Mouse (Mus musculus): ENCODE measurements around the gene Wdr35. TPM values are rescaled to one million over a fixed set of nuclear protein-coding genes. Genes with fewer than 3 reads are reported as not detected.
A peak's percentile ranks its signal among the peaks of the same experiment; 100 is the strongest.

Gene Wdr35
- polyA plus RNA-seq, 1 experiment from 2014 or later: 12.0 TPM

DNA sequence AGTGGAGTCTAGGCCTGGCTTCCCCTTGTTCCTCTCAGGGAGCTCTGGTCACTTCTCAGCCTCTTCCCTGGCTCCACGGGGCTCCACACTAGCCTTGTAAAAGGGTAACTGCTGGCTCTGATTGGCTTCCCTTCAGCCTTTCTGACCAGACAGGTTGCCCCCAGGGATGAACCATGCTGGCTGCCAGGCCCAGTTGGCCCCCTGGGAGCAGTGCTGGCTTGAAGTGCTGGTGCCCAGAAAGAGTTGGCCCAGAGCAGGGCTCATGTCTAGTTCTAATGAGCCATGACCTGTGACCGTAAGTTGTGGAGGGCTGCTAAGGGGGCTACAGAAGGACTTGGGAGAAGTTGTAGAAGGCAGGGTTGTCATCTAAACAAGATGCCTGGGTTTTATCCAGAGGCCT is 80.3 kb downstream of the Wdr35 start:
- Histone ChIP-seq H3K4me2 (no peak overlapping the region), H3K9ac (no peak overlapping the region), H3K4me1 (replicated peaks) (peaks cover 4% of the 10 kb centered on the region; the same call in 1 of the 2 replicates), H3K27me3 (peaks cover 7% of the 10 kb centered on the region; the same call in 1 of the 2 replicates), H3K9me3 (replicated peaks) (no peaks in the 10 kb centered on the region), H3K36me3 (no peaks in the 10 kb centered on the region), H3K27ac (no peak overlapping the region), H3K4me3 (no peak overlapping the region)
- WGBS: 75% methylated on average over 2 of the region's 2 CpGs
- ATAC-seq (replicated peaks; ENCODE audit: insufficient number of reproducible peaks, insufficient read depth, low FRiP score, low read depth): no peak

DNA sequence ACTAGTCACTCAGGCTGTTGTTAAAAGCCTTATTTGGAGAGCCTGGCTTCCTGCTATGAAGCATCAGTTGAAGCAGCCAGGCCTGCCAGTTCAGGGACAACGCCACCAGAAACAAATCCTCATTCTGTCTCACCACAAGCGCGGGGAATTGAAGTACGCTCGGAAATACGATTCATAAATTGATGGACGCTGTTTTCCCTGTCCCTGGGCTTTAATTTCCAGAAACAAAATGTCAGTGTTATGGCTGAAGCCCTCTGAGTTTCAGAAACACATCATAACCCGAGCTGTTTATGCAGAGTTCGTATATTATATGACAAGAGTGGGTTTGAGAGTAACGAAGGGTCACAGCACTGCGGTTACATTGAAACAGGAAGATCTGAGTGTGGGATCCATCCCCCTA is 81.6 kb downstream of the Wdr35 start:
- Histone ChIP-seq H3K4me1 (replicated peaks) (peaks cover 4% of the 10 kb centered on the region; the same call in 1 of the 2 replicates), H3K9ac (no peak overlapping the region), H3K9me3 (replicated peaks) (no peaks in the 10 kb centered on the region), H3K4me3 (no peak overlapping the region), H3K27ac (no peak overlapping the region), H3K4me2 (no peak overlapping the region), H3K36me3 (no peaks in the 10 kb centered on the region), H3K27me3 (peaks cover 7% of the 10 kb centered on the region; the same call in 1 of the 2 replicates)
- no peak for ATAC-seq (replicated peaks; ENCODE audit: insufficient number of reproducible peaks, insufficient read depth, low FRiP score, low read depth)
- WGBS: 71% methylated on average over 11 of the region's 11 CpGs

DNA sequence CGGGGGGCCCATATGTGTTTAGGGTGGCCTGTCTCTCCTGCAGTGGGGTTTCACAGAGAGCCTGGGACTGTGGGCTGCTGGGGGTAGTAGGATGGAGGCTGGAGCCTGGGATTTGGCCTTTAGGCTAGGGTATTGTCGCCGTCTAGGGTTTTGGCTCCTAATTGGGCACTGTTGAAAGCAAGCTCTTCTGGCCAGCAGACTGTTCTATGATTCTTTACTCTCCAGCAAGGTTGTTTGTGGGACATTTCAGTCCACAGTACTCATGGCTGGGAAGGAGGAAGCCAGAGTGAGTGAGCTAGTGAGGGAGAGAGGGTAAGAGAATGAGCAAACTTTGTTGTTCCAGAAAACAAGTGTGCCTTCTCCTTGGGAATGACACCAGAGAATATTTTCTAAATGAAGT is 85.8 kb downstream of the Wdr35 start:
- Histone ChIP-seq H3K4me3 (no peak overlapping the region), H3K4me1 (replicated peaks) (no peaks in the 10 kb centered on the region), H3K27ac (no peak overlapping the region), H3K9ac (no peak overlapping the region), H3K4me2 (no peak overlapping the region), H3K9me3 (replicated peaks) (no peaks in the 10 kb centered on the region), H3K36me3 (no peaks in the 10 kb centered on the region), H3K27me3 (peaks cover 3% of the 10 kb centered on the region; the same call in 1 of the 2 replicates)
- ATAC-seq (replicated peaks; ENCODE audit: insufficient number of reproducible peaks, insufficient read depth, low FRiP score, low read depth): no peak
- WGBS: 86% methylated on average over 3 of the region's 3 CpGs

DNA sequence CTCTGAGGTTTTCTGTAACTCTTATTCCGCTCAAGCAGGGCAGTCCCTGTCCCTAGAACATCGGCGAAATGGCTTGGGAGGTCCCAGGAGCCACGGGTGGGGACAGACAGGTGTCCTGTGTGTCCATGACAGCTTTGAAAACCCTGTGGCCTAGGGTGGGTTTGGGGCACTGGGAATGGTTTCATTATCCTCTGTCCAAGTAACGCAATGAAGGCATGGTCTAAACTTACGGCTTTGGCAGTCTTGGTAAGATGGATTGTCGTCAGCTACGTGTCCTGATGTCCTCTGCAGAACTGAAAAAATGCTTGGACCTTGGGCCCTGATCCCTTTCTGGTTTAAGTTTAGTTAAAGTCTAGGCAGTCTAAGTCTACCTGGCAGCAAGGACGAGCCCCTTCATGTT is 86.3 kb downstream of the Wdr35 start:
- no peak overlapping the region for H3K4me3 ChIP-seq
- no peaks in the 10 kb centered on the region for H3K9me3 ChIP-seq (replicated peaks)
- no peak overlapping the region for H3K9ac ChIP-seq
- no peak for ATAC-seq (replicated peaks; ENCODE audit: insufficient number of reproducible peaks, insufficient read depth, low FRiP score, low read depth)
- no peak overlapping the region for H3K27ac ChIP-seq
- H3K4me1 ChIP-seq (replicated peaks): no peaks in the 10 kb centered on the region
- H3K36me3 ChIP-seq: no peaks in the 10 kb centered on the region
- no peak overlapping the region for H3K4me2 ChIP-seq
- WGBS: 79% methylated on average over 9 of the region's 9 CpGs
- H3K27me3 ChIP-seq: peaks cover 3% of the 10 kb centered on the region; the same call in 1 of the 2 replicates

DNA sequence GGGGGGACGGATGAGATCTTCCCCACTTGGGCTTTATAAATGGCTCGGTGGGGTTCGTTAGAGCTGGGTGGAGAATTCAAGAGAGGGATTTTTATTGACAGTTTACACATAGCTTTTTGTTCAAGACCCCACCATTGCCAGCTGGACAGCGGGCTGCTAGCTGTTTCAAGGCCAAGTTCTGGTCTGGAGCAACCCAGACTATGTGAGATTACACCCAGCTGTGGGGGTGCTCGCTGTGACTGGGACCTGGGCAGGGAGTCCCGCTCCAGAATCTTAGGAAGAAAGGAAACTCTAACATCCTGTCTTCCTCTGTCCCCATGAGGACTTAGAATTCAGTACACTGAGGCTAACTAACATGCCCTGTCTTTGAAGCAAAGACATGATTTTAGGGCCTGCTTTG is 89.9 kb downstream of the Wdr35 start:
- ATAC-seq (replicated peaks; ENCODE audit: insufficient number of reproducible peaks, insufficient read depth, low FRiP score, low read depth): no peak
- Histone ChIP-seq H3K4me2 (no peak overlapping the region), H3K4me1 (replicated peaks) (no peaks in the 10 kb centered on the region), H3K27me3 (no peaks in the 10 kb centered on the region), H3K9me3 (replicated peaks) (no peaks in the 10 kb centered on the region), H3K36me3 (no peaks in the 10 kb centered on the region), H3K9ac (no peak overlapping the region), H3K4me3 (no peak overlapping the region), H3K27ac (no peak overlapping the region)
- 70% methylated on average over 6 of the region's 6 CpGs for WGBS

- Histone ChIP-seq H3K27ac (no peak overlapping the region), H3K4me1 (replicated peaks) (no peaks in the 10 kb centered on the region), H3K27me3 (no peaks in the 10 kb centered on the region), H3K36me3 (no peaks in the 10 kb centered on the region), H3K4me3 (no peak overlapping the region), H3K4me2 (no peak overlapping the region), H3K9me3 (replicated peaks) (no peaks in the 10 kb centered on the region), H3K9ac (no peak overlapping the region)
- ATAC-seq (replicated peaks; ENCODE audit: insufficient number of reproducible peaks, insufficient read depth, low FRiP score, low read depth): no peak
- 89% methylated on average over 1 of the region's 1 CpGs for WGBS
Measured at GRCm38 (mm10) chr12:9071058-9071457, 97.4 kb downstream of the Wdr35 start.

- ATAC-seq (replicated peaks; ENCODE audit: insufficient number of reproducible peaks, insufficient read depth, low FRiP score, low read depth): no peak
- no peaks in the 10 kb centered on the region for H3K4me1 ChIP-seq (replicated peaks)
- WGBS: 40% methylated on average over 4 of the region's 4 CpGs
- H3K4me2 ChIP-seq: no peak overlapping the region
- no peaks in the 10 kb centered on the region for H3K27me3 ChIP-seq
- no peak overlapping the region for H3K27ac ChIP-seq
- no peaks in the 10 kb centered on the region for H3K36me3 ChIP-seq
- H3K9ac ChIP-seq: no peak overlapping the region
- H3K9me3 ChIP-seq (replicated peaks): no peaks in the 10 kb centered on the region
- H3K4me3 ChIP-seq: no peak overlapping the region
Measured at GRCm38 (mm10) chr12:9071493-9071892, 97.8 kb downstream of the Wdr35 start.

DNA sequence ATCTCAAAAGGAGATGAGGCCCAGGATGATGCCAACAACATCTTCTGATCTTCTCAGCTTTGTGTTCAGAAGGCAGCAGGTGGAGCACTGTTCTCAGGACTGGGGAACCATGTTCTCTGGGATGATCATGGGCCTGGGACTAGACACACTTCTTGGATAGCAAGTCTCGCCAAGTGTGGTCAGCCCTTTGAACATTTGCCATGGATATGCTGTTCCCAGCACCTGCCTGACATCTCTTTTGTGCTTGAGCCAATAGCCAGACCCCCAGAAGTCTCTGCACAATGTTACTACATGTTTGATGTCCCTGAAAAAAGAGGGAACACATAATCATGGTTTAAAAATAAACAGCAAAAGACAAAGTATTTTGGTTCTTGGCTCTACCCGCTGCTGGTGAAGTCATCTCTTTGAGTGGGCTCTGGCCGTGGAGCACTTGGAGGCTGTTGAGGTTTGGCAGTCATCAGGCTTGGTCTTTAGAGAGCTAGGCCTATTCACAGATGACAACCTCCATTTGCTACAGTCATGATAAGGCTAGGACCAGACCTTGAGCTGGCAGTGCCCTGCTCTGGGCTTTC is 103.9 kb downstream of the Wdr35 start:
- Histone ChIP-seq H3K4me3 (no peak overlapping the region), H3K9ac (no peak overlapping the region), H3K36me3 (no peaks in the 10 kb centered on the region), H3K4me1 (replicated peaks) (no peaks in the 10 kb centered on the region), H3K9me3 (replicated peaks) (no peaks in the 10 kb centered on the region), H3K27ac (no peak overlapping the region), H3K4me2 (no peak overlapping the region), H3K27me3 (no peaks in the 10 kb centered on the region)
- WGBS: 62% methylated on average over 3 of the region's 3 CpGs
- peak; percentile 50; the same call in 1 of the 2 replicates for ATAC-seq (replicated peaks; ENCODE audit: insufficient number of reproducible peaks, insufficient read depth, low FRiP score, low read depth)

Other genes with a start within 250 kb of the Wdr35 start
- gene Sdc1, start 202.6 kb upstream of the Wdr35 start, polyA plus RNA-seq (2015; fragmentation: Nextera tagmentation; extraction: Ambion mirVana): 33.9 and 48.6 TPM in 2 replicates
- gene Laptm4a, start 52.2 kb upstream of the Wdr35 start, polyA plus RNA-seq (2015; fragmentation: Nextera tagmentation; extraction: Ambion mirVana): 287 and 312 TPM in 2 replicates
- 0.39 and 1.0 TPM in 2 replicates for gene Matn3, start 26.0 kb upstream of the Wdr35 start, polyA plus RNA-seq (2015; fragmentation: Nextera tagmentation; extraction: Ambion mirVana)
- gene Ttc32, start 56.1 kb downstream of the Wdr35 start, polyA plus RNA-seq (2015; fragmentation: Nextera tagmentation; extraction: Ambion mirVana): 14.4 and 17.4 TPM in 2 replicates

Measured in heart, embryonic 15.5 days (tissue).